Comparison of ENCODE assay signal across 13 mouse cellular contexts in the genomic region with DNA sequence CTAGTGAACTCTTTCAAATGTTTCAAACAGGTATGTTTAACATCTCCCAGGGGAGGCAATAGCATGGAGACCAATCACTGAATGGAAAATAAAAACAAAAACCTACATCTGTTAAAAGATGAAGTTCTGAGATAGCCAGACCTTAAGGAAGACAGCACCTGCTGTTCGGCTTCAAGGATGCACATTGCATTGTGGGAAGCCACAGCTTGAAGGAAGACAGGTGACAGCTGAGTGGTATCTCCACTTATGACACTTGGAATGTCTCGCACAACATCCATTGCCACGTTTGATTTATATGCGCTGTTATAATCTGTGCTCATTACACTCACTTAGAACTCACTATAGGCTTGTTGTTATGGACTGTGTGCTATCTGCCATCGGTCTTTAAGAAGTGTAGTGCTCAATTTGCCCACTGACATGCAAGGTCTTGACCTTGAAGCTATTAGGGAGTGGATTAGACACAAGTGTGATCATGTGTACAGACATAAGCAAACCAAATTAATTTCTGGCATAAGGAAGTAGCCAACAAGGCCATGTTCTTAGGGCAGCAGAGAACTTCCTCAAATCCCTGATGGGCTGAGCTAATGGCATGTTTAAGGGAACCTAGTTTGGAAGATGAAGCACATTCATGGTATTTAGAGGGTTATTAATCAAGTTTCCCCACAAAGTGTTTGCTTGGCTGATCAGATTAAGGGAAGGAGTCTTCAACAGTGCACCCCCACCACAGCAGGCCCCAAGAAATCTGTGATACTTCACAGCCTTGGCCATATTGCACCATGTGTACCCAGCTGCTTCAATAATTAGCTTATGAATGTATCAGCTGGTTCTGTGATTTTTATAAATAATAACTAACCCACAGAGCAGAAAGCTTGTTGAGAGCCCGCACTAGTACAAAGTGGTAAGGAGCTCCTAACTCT.
A peak's percentile ranks its signal among the peaks of the same experiment; 100 is the strongest.
DNase-seq lines count a peak whose midpoint lies in the region; ATAC-seq and TF ChIP-seq lines count a peak whose summit lies in the region.
"Had no signal": no experiment of that assay in that cellular context is flagged by ENCODE, and none has a peak within 500 bp of the region (broad histone marks: within the 10 kb centered on the region; RNA-seq: fewer than 3 reads in every experiment).

No protein-coding gene starts in this region.

- intact Hi-C loops in gastrocnemius, adult 2 months (cut with DNase I), result no loop called here

- 71% methylated on average over 6 of the region's 6 CpGs for WGBS in neural tube, embryonic 12.5 days
- 72% methylated on average over 6 of the region's 6 CpGs for WGBS in neural tube, embryonic 15.5 days

- no peak overlapping the region for H3K4me2 ChIP-seq in neural tube, embryonic 12.5 days (replicated peaks)
- H3K4me2 ChIP-seq in neural tube, embryonic 15.5 days, result no peak overlapping the region
- H3K4me2 ChIP-seq: heart, embryonic 12.5 days had no signal

- no peak overlapping the region for H3K27ac ChIP-seq in neural tube, embryonic 12.5 days
- H3K27ac ChIP-seq in neural tube, embryonic 15.5 days (replicated peaks), result no peak overlapping the region
- H3K27ac ChIP-seq in gastrocnemius, adult 2 months, result no peak overlapping the region
- H3K27ac ChIP-seq: liver, embryonic 14.5 days had no signal

- H3K9ac ChIP-seq in neural tube, embryonic 12.5 days, result no peak overlapping the region
- no peak overlapping the region for H3K9ac ChIP-seq in neural tube, embryonic 15.5 days (replicated peaks)
- H3K9ac ChIP-seq: heart, embryonic 12.5 days; liver, embryonic 14.5 days had no signal

- no peaks in the 10 kb centered on the region for H3K36me3 ChIP-seq in neural tube, embryonic 12.5 days
- no peaks in the 10 kb centered on the region for H3K36me3 ChIP-seq in neural tube, embryonic 15.5 days
- H3K36me3 ChIP-seq in splenic B cell, adult 2 months (ENCODE audit: control insufficient read depth, insufficient read depth, low read length, poor library complexity, severe bottlenecking), result no peaks in the 10 kb centered on the region
- H3K36me3 ChIP-seq: G1E; heart, embryonic 12.5 days had no signal

- DNase-seq in cerebellum, postnatal 10 days, result peak; percentile 35 to 49
- DNase-seq in cerebellum, adult 11-12 months, result no peak
- DNase-seq in mesoderm, embryonic 11.5 days (ENCODE audit: low read depth, low spot score), result peak; percentile 18
- DNase-seq in splenic B cell, adult 2 months (ENCODE audit: low read depth, low spot score), result peak; percentile 11
- DNase-seq in lung, postnatal 36 days, result no peak
- no peak for DNase-seq in gastrocnemius, adult 2 months
- DNase-seq: cerebellum, adult 8-10 months had no signal

- H3K27me3 ChIP-seq in neural tube, embryonic 12.5 days (replicated peaks), result no peaks in the 10 kb centered on the region
- no peaks in the 10 kb centered on the region for H3K27me3 ChIP-seq in neural tube, embryonic 15.5 days (replicated peaks)
- no peaks in the 10 kb centered on the region for H3K27me3 ChIP-seq in splenic B cell, adult 2 months (ENCODE audit: control insufficient read depth, insufficient read depth, low read length, poor library complexity, severe bottlenecking)
- H3K27me3 ChIP-seq: heart, embryonic 12.5 days; megakaryocyte, embryonic 14.5 days had no signal

- TF ChIP-seq CTCF in gastrocnemius, adult 2 months (IDR thresholded peaks at IDR 0.05), result no peak

- H3K4me1 ChIP-seq in neural tube, embryonic 12.5 days, result peaks cover 22% of the 10 kb centered on the region
- H3K4me1 ChIP-seq in neural tube, embryonic 15.5 days, result peaks cover 13% of the 10 kb centered on the region
- H3K4me1 ChIP-seq: heart, embryonic 12.5 days; megakaryocyte, embryonic 14.5 days had no signal

- H3K4me3 ChIP-seq in neural tube, embryonic 12.5 days, result no peak overlapping the region
- no peak overlapping the region for H3K4me3 ChIP-seq in neural tube, embryonic 15.5 days (replicated peaks)
- no peak overlapping the region for H3K4me3 ChIP-seq in gastrocnemius, adult 2 months
- H3K4me3 ChIP-seq: heart, embryonic 12.5 days; megakaryocyte, embryonic 14.5 days had no signal

- ATAC-seq in neural tube, embryonic 12.5 days (ENCODE audit: low FRiP score, low read depth), result peak; percentile 46; the same call in 1 of the 2 replicates
- ATAC-seq in neural tube, embryonic 15.5 days (ENCODE audit: low FRiP score), result no peak

- H3K9me3 ChIP-seq in neural tube, embryonic 12.5 days, result no peaks in the 10 kb centered on the region
- no peaks in the 10 kb centered on the region for H3K9me3 ChIP-seq in neural tube, embryonic 15.5 days (replicated peaks)
- H3K9me3 ChIP-seq: heart, embryonic 12.5 days had no signal

Comparison
In these comparisons a context has a peak if more than half of its experiments do, and no peak if none do; other contexts are left out.
1. DNase-seq: peak in cerebellum, postnatal 10 days (2 of 2), mesoderm, embryonic 11.5 days (single experiment) and splenic B cell, adult 2 months (single experiment); none in cerebellum, adult 11-12 months (single experiment), lung, postnatal 36 days (single experiment) and gastrocnemius, adult 2 months (single experiment).